Mouse (Mus musculus) hindbrain, embryonic 13.5 days (tissue): Measurements from ENCODE around the gene Guca1a. TPM values are rescaled to one million over a fixed set of nuclear protein-coding genes. Genes with fewer than 3 reads are reported as not detected.
"Not testable (repeated sequence)": the region's sequence is repeated elsewhere in the genome, so short reads cannot be mapped to it uniquely, and the experiment has no call there.

ENCODE experiments used
- ATAC-seq: fragments of 200-750 bp; cut with Nextera tagmentation; 2 replicates; pipeline ENCODE4 v1.8.0; 2017; ENCODE audit warnings: moderate TSS enrichment; ENCODE audit not compliant: low FRiP score
- H3K27ac ChIP-seq: fragments of 300-500 bp; sonication (generic); 2 replicates; pipeline ENCODE4 v1.5.1; 2015; ENCODE audit warnings: inconsistent platforms, mild to moderate bottlenecking, moderate library complexity
- H3K27me3 ChIP-seq: fragments of 300-500 bp; sonication (generic); 2 replicates; pipeline ENCODE4 v1.6.1; 2015; ENCODE audit warnings: mild to moderate bottlenecking, inconsistent platforms
- H3K36me3 ChIP-seq: fragments of 300-500 bp; sonication (generic); 2 replicates; pipeline ENCODE4 v1.6.1; 2015; ENCODE audit warnings: mild to moderate bottlenecking, inconsistent platforms
- H3K4me1 ChIP-seq: fragments of 300-500 bp; sonication (generic); replicated peaks from 2 replicates; pipeline ENCODE4 v1.6.1; 2015; ENCODE audit warnings: inconsistent platforms
- H3K4me2 ChIP-seq: fragments of 300-500 bp; sonication (generic); 2 replicates; pipeline ENCODE4 v1.6.1; 2015; ENCODE audit warnings: inconsistent platforms, mild to moderate bottlenecking, moderate library complexity
- H3K4me3 ChIP-seq: fragments of 300-500 bp; sonication (generic); 2 replicates; pipeline ENCODE4 v1.5.1; 2015; ENCODE audit warnings: mild to moderate bottlenecking, inconsistent platforms
- H3K9ac ChIP-seq: fragments of 300-500 bp; sonication (generic); 2 replicates; pipeline ENCODE4 v1.6.1; 2015; ENCODE audit warnings: mild to moderate bottlenecking, inconsistent platforms
- H3K9me3 ChIP-seq: fragments of 300-500 bp; sonication (generic); 2 replicates; pipeline ENCODE4 v1.6.1; 2016; ENCODE audit warnings: inconsistent platforms
- WGBS: fragments of 180-500 bp; shearing (Covaris S2); methylation state at CpG from one replicate; pipeline ENCODE4 v1.1.7; 2015; 5-methylcytosine and 5-hydroxymethylcytosine counted together
- polyA plus RNA-seq: library from polyadenylated mRNA; unstranded; fragments of >200 nt; fragmentation: Nextera tagmentation; extraction: Ambion mirVana; gene quantifications from 2 replicates; pipeline ENCODE4 v1.2.1, GENCODE M21; 2015

The Guca1a gene
- polyA plus RNA-seq, 1 experiment from 2014 or later, result 0.65 TPM

- WGBS, result 64% methylated on average over 6 of the region's 6 CpGs
- no peak overlapping the region for H3K4me2 ChIP-seq
- no peak overlapping the region for H3K9ac ChIP-seq
- no peak overlapping the region for H3K4me3 ChIP-seq
- no peak for ATAC-seq
- H3K27me3 ChIP-seq, result peaks cover 49% of the 10 kb centered on the region
- no peak overlapping the region for H3K27ac ChIP-seq
- no peaks in the 10 kb centered on the region for H3K9me3 ChIP-seq
- H3K36me3 ChIP-seq, result no peaks in the 10 kb centered on the region
- H3K4me1 ChIP-seq, result peaks cover 20% of the 10 kb centered on the region
Measured at GRCm38 (mm10) chr17:47438611-47439010, 38.2 kb upstream of the Guca1a start.

GRCm38 (mm10) chr17:47436907-47437547 is 36.6 kb upstream of the Guca1a start, which contains the start of gene 1700001C19Rik:
Gene 1700001C19Rik, minus strand, starts transcription at chr17:47437376.
- peaks cover 20% of the 10 kb centered on the region for H3K4me1 ChIP-seq
- H3K9ac ChIP-seq, result peak within 1 kb of the TSS; percentile 67
- H3K36me3 ChIP-seq, result no peaks in the 10 kb centered on the region
- H3K4me3 ChIP-seq, result peak within 1 kb of the TSS; percentile 43
- ATAC-seq, result no peak
- H3K4me2 ChIP-seq, result peak within 1 kb of the TSS; percentile 73
- H3K9me3 ChIP-seq, result no peaks in the 10 kb centered on the region
- 4% methylated on average over 25 of the region's 25 CpGs for WGBS
- H3K27ac ChIP-seq, result no peak within 1 kb of the TSS
- peaks cover 49% of the 10 kb centered on the region for H3K27me3 ChIP-seq

GRCm38 (mm10) chr17:47436156-47436906 is 35.9 kb upstream of the Guca1a start, which contains the start of gene AI661453:
Gene AI661453, plus strand, starts transcription at chr17:47436615.
- H3K27ac ChIP-seq, result no peak within 1 kb of the TSS
- no peaks in the 10 kb centered on the region for H3K9me3 ChIP-seq
- H3K36me3 ChIP-seq, result no peaks in the 10 kb centered on the region
- peak within 1 kb of the TSS; percentile 43 for H3K4me3 ChIP-seq
- peak within 1 kb of the TSS; percentile 67 for H3K9ac ChIP-seq
- H3K4me2 ChIP-seq, result peak within 1 kb of the TSS; percentile 73
- H3K27me3 ChIP-seq, result peaks cover 49% of the 10 kb centered on the region
- 1% methylated on average over 45 of the region's 45 CpGs for WGBS
- peaks cover 20% of the 10 kb centered on the region for H3K4me1 ChIP-seq
- no peak for ATAC-seq

GRCm38 (mm10) chr17:47430815-47431214 is 30.4 kb upstream of the Guca1a start:
- Histone ChIP-seq H3K4me3 (no peak overlapping the region), H3K4me1 (peaks cover 7% of the 10 kb centered on the region), H3K9me3 (no peaks in the 10 kb centered on the region), H3K36me3 (no peaks in the 10 kb centered on the region), H3K4me2 (no peak overlapping the region), H3K27ac (no peak overlapping the region), H3K27me3 (peaks cover 12% of the 10 kb centered on the region), H3K9ac (no peak overlapping the region)
- 70% methylated on average over 5 of the region's 5 CpGs for WGBS
- no peak for ATAC-seq

GRCm38 (mm10) chr17:47428831-47429304 is 28.5 kb upstream of the Guca1a start:
- H3K27me3 ChIP-seq, result 0 out of 2 replicates have a peak, but pooled peaks cover 2% of the 10 kb centered on the region
- 4% methylated on average over 8 of the region's 8 CpGs for WGBS
- H3K9ac ChIP-seq, result no peak overlapping the region
- H3K36me3 ChIP-seq, result no peaks in the 10 kb centered on the region
- ATAC-seq, result peak; percentile 72; the same call in 1 of the 2 replicates
- no peak overlapping the region for H3K27ac ChIP-seq
- peaks cover 7% of the 10 kb centered on the region for H3K4me1 ChIP-seq
- no peak overlapping the region for H3K4me3 ChIP-seq
- peak overlapping the region; percentile 35 for H3K4me2 ChIP-seq
- no peaks in the 10 kb centered on the region for H3K9me3 ChIP-seq

- H3K36me3 ChIP-seq, result no peaks in the 10 kb centered on the region
- H3K4me3 ChIP-seq, result no peak overlapping the region
- no peak overlapping the region for H3K9ac ChIP-seq
- WGBS, result 80% methylated on average over 6 of the region's 6 CpGs
- H3K9me3 ChIP-seq, result no peaks in the 10 kb centered on the region
- peaks cover 7% of the 10 kb centered on the region for H3K4me1 ChIP-seq
- no peak for ATAC-seq
- H3K4me2 ChIP-seq, result no peak overlapping the region
- 0 out of 2 replicates have a peak, but pooled peaks cover 2% of the 10 kb centered on the region for H3K27me3 ChIP-seq
- H3K27ac ChIP-seq, result no peak overlapping the region
Measured at GRCm38 (mm10) chr17:47427316-47427715, 26.9 kb upstream of the Guca1a start.

GRCm38 (mm10) chr17:47424186-47424585 is 23.8 kb upstream of the Guca1a start:
- no peak overlapping the region for H3K9ac ChIP-seq
- H3K36me3 ChIP-seq, result no peaks in the 10 kb centered on the region
- H3K4me3 ChIP-seq, result no peak overlapping the region
- no peak for ATAC-seq
- H3K27ac ChIP-seq, result no peak overlapping the region
- no peak overlapping the region for H3K4me2 ChIP-seq
- no peaks in the 10 kb centered on the region for H3K9me3 ChIP-seq
- H3K27me3 ChIP-seq, result no peaks in the 10 kb centered on the region
- peaks cover 7% of the 10 kb centered on the region for H3K4me1 ChIP-seq
- 80% methylated on average over 6 of the region's 6 CpGs for WGBS

- H3K4me3 ChIP-seq, ATAC-seq, H3K27ac ChIP-seq, H3K4me2 ChIP-seq, H3K27me3 ChIP-seq, H3K4me1 ChIP-seq, H3K9ac ChIP-seq, H3K9me3 ChIP-seq, H3K36me3 ChIP-seq: not testable (repeated sequence)
- 100% methylated on average over 1 of the region's 1 CpGs for WGBS
Measured at GRCm38 (mm10) chr17:47422616-47423015, 22.2 kb upstream of the Guca1a start.

- Histone ChIP-seq H3K36me3 (no peaks in the 10 kb centered on the region), H3K4me3 (no peak overlapping the region), H3K4me1 (no peaks in the 10 kb centered on the region), H3K4me2 (no peak overlapping the region), H3K27me3 (no peaks in the 10 kb centered on the region), H3K9me3 (no peaks in the 10 kb centered on the region), H3K9ac (no peak overlapping the region), H3K27ac (no peak overlapping the region)
- 92% methylated on average over 3 of the region's 3 CpGs for whole genome bisulfite sequencing
- ATAC-seq, result no peak
Measured at GRCm38 (mm10) chr17:47421566-47421965, 21.2 kb upstream of the Guca1a start.

GRCm38 (mm10) chr17:47420195-47420594 is 19.8 kb upstream of the Guca1a start:
- WGBS, result 69% methylated on average over 2 of the region's 2 CpGs
- no peak for ATAC-seq
- H3K4me2 ChIP-seq, result no peak overlapping the region
- no peak overlapping the region for H3K9ac ChIP-seq
- no peaks in the 10 kb centered on the region for H3K36me3 ChIP-seq
- no peaks in the 10 kb centered on the region for H3K4me1 ChIP-seq
- no peak overlapping the region for H3K27ac ChIP-seq
- H3K27me3 ChIP-seq, result no peaks in the 10 kb centered on the region
- H3K9me3 ChIP-seq, result no peaks in the 10 kb centered on the region
- no peak overlapping the region for H3K4me3 ChIP-seq

GRCm38 (mm10) chr17:47409897-47410861 is 9.8 kb upstream of the Guca1a start:
- H3K9ac ChIP-seq, result peak overlapping the region; percentile 59
- H3K4me2 ChIP-seq, result peak overlapping the region; percentile 62
- H3K4me1 ChIP-seq, H3K36me3 ChIP-seq, ATAC-seq, H3K27ac ChIP-seq, H3K9me3 ChIP-seq: not testable (repeated sequence)
- peak overlapping the region; percentile 38 for H3K4me3 ChIP-seq
- 3% methylated on average over 74 of the region's 74 CpGs for WGBS
- H3K27me3 ChIP-seq, result peaks cover 68% of the 10 kb centered on the region

GRCm38 (mm10) chr17:47408558-47408898 is 8.1 kb upstream of the Guca1a start:
- no peak overlapping the region for H3K27ac ChIP-seq
- H3K27me3 ChIP-seq, result peaks cover 66% of the 10 kb centered on the region
- ATAC-seq, result peak; percentile 38; the same call in 1 of the 2 replicates
- no peak overlapping the region for H3K4me2 ChIP-seq
- peaks cover 7% of the 10 kb centered on the region for H3K4me1 ChIP-seq
- H3K36me3 ChIP-seq, result no peaks in the 10 kb centered on the region
- H3K4me3 ChIP-seq, result no peak overlapping the region
- H3K9ac ChIP-seq, result no peak overlapping the region
- WGBS, result 23% methylated on average over 8 of the region's 8 CpGs
- no peaks in the 10 kb centered on the region for H3K9me3 ChIP-seq
